Mouse (Mus musculus) midbrain, embryonic 11.5 days (tissue): ENCODE measurements at regions not wholly inside any gene's neighbourhood (a gene's known extent, or its start where the extent isn't known, plus 50 kb on each side); places are given as distances from the start of the nearest gene placed in this dataset.

Source experiments
- ATAC-seq: fragments of 200-750 bp; cut with Nextera tagmentation; 2 replicates; pipeline ENCODE4 v1.8.0; 2017; ENCODE audit warnings: moderate TSS enrichment, moderate library complexity; ENCODE audit not compliant: low FRiP score
- DNase-seq: peaks from one replicate; pipeline ENCODE4 v3.0.0; 2015; ENCODE audit warnings: low spot score; ENCODE audit errors: missing footprints
- H3K27ac ChIP-seq: fragments of 300-500 bp; sonication (generic); 2 replicates; pipeline ENCODE4 v1.5.1; 2014; ENCODE audit warnings: low read depth, low read length
- H3K27me3 ChIP-seq: fragments of 300-500 bp; sonication (generic); 2 replicates; pipeline ENCODE4 v1.6.1; 2014; ENCODE audit warnings: mild to moderate bottlenecking, low read length, moderate library complexity, mixed read lengths; ENCODE audit not compliant: control insufficient read depth, insufficient read depth
- H3K36me3 ChIP-seq: fragments of 300-500 bp; sonication (generic); 2 replicates; pipeline ENCODE4 v1.6.1; 2014; ENCODE audit warnings: mild to moderate bottlenecking, low read length, moderate library complexity, mixed read lengths; ENCODE audit not compliant: control insufficient read depth, insufficient read depth
- H3K4me1 ChIP-seq: fragments of 300-500 bp; sonication (generic); 2 replicates; pipeline ENCODE4 v1.6.1; 2014; ENCODE audit warnings: low read length; ENCODE audit not compliant: control insufficient read depth, insufficient read depth
- H3K4me2 ChIP-seq: fragments of 300-500 bp; sonication (generic); 2 replicates; pipeline ENCODE4 v1.6.1; 2014; ENCODE audit warnings: mild to moderate bottlenecking, moderate library complexity
- H3K4me3 ChIP-seq: fragments of 300-500 bp; sonication (generic); 2 replicates; pipeline ENCODE4 v1.5.1; 2014; ENCODE audit warnings: low read depth, low read length
- H3K9ac ChIP-seq: fragments of 300-500 bp; sonication (generic); 2 replicates; pipeline ENCODE4 v1.6.1; 2014; ENCODE audit warnings: low read length
- H3K9me3 ChIP-seq: fragments of 300-500 bp; sonication (generic); 2 replicates; pipeline ENCODE4 v1.6.1; 2016; ENCODE audit warnings: low read length; ENCODE audit not compliant: control insufficient read depth
- WGBS: fragments of 180-500 bp; shearing (Covaris S2); extraction: QIAGEN DNeasy Blood & Tissue Kit; methylation state at CpG from one replicate; pipeline ENCODE4 v1.1.7; 2014; 5-methylcytosine and 5-hydroxymethylcytosine counted together

- Histone ChIP-seq H3K27me3 (no peaks in the 10 kb centered on the region), H3K4me3 (no peak overlapping the region), H3K4me2 (no peak overlapping the region), H3K4me1 (no peaks in the 10 kb centered on the region), H3K27ac (no peak overlapping the region), H3K36me3 (no peaks in the 10 kb centered on the region), H3K9me3 (no peaks in the 10 kb centered on the region), H3K9ac (no peak overlapping the region)
- DNase-seq, result no peak
- ATAC-seq, result no peak
Observed at GRCm38 (mm10) chr6:140953256-140953655, 224.2 kb downstream of the Gm11077 start.

DNA sequence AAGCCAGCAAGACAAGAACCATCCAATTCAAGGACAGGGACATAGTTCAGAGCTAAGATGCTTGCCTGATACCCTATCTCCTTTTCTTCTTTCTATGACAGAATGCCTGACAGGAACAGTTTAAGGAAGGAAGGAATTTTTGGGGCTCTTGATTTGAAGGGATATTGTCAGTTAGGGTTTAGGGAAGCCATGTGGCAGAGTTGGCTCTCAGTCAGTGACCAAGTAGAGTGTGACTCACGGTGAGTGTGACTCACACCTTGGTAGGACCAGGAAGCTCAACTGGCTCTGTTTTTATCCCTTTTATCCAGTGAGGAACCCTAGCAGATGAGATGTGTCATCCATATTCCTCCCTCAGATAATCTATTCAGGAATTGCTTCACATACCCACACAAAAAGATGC, 224.6 kb downstream of the Gm11077 start:
- no peak overlapping the region for H3K4me2 ChIP-seq
- DNase-seq (no peak), ATAC-seq (no peak)
- H3K4me1 ChIP-seq, result no peaks in the 10 kb centered on the region
- no peaks in the 10 kb centered on the region for H3K36me3 ChIP-seq
- no peak overlapping the region for H3K9ac ChIP-seq
- WGBS, result 89% methylated on average over 1 of the region's 1 CpGs
- H3K4me3 ChIP-seq, result no peak overlapping the region
- no peaks in the 10 kb centered on the region for H3K9me3 ChIP-seq
- H3K27me3 ChIP-seq, result no peaks in the 10 kb centered on the region
- H3K27ac ChIP-seq, result no peak overlapping the region

- 69% methylated on average over 13 of the region's 13 CpGs for WGBS
- Histone ChIP-seq H3K9me3 (no peaks in the 10 kb centered on the region), H3K4me1 (no peaks in the 10 kb centered on the region), H3K27me3 (no peaks in the 10 kb centered on the region), H3K9ac (no peak overlapping the region), H3K36me3 (no peaks in the 10 kb centered on the region), H3K4me3 (no peak overlapping the region), H3K4me2 (no peak overlapping the region), H3K27ac (no peak overlapping the region)
- ATAC-seq (peak; percentile 18; the same call in 1 of the 2 replicates), DNase-seq (no peak)
Observed at GRCm38 (mm10) chr6:140955751-140956521, 226.9 kb downstream of the Gm11077 start.

DNA sequence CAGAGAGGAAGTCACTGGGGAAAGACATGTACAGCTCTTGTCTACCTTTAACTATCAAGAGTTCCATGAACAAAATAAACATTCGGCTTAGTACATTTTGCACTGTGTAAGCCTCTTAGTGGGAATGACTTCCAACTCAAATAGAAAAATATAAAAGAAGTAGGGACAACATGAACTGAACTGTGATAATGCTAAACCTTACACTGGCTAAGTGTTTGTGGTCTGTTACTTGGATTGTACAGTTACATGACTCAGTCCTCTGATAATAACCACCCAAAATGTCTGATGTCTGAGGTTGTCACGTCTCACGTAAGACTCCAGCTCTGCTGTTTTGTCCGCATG, 227.4 kb downstream of the Gm11077 start:
- 93% methylated on average over 4 of the region's 4 CpGs for WGBS
- Histone ChIP-seq H3K9me3 (no peaks in the 10 kb centered on the region), H3K4me3 (no peak overlapping the region), H3K27me3 (no peaks in the 10 kb centered on the region), H3K9ac (no peak overlapping the region), H3K27ac (no peak overlapping the region), H3K4me2 (no peak overlapping the region), H3K36me3 (no peaks in the 10 kb centered on the region), H3K4me1 (no peaks in the 10 kb centered on the region)
- ATAC-seq (no peak), DNase-seq (no peak)

GRCm38 (mm10) chr6:140961987-140962386, 232.9 kb downstream of the Gm11077 start:
- peak overlapping the region; percentile 51 for H3K27ac ChIP-seq
- H3K9me3 ChIP-seq, result no peaks in the 10 kb centered on the region
- no peak overlapping the region for H3K4me3 ChIP-seq
- DNase-seq (peak; percentile 88), ATAC-seq (peak; percentile 61)
- peak overlapping the region; percentile 9; the same call in 1 of the 2 replicates for H3K9ac ChIP-seq
- H3K4me1 ChIP-seq, result peaks cover 17% of the 10 kb centered on the region
- 41% methylated on average over 11 of the region's 11 CpGs for WGBS
- H3K4me2 ChIP-seq, result peak overlapping the region; percentile 34
- no peaks in the 10 kb centered on the region for H3K36me3 ChIP-seq
- H3K27me3 ChIP-seq, result no peaks in the 10 kb centered on the region

DNA sequence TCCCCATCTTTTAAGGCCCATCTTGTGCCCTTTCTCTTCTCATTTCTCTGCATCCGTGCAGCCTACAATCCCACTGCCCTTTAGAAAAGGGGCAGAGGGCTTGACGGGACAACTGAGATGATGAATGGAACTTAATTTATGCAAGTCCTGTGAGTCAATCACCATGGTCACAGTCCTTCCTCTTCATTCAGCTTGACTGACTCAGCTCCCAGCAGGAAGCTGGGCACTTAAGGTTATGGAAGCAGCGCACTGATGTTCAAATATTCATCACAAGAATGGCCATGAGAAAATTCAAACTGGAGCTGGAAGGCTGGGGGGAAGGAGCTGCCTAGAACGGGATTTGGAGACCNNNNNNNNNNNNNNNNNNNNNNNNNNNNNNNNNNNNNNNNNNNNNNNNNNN, 233.5 kb downstream of the Gm11077 start:
- no peaks in the 10 kb centered on the region for H3K27me3 ChIP-seq
- peak; percentile 91 for DNase-seq
- H3K27ac ChIP-seq, result peak overlapping the region; percentile 51

DNA sequence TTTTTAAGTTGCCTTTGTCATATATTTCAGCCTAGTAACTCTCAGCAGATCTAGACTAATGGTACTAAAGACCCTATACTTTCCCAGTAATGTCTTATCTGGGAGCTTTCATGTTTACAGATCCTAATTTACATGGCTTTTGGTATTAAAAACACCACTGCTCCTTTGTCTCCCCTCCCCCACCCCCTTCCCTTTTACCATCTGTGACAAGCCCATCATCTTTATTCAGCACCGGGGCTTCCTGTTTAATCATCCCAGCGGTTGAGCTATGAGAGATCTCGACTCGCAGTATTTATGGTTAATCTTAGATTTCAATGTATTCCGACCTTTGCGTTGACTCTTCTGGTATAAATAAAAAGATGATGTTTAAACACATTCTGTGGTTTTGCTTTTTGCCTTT, 244.6 kb downstream of the Gm11077 start:
- no peak overlapping the region for H3K27ac ChIP-seq
- 77% methylated on average over 6 of the region's 6 CpGs for WGBS
- no peak overlapping the region for H3K4me2 ChIP-seq
- ATAC-seq, result peak; percentile 54; the same call in 1 of the 2 replicates
- no peaks in the 10 kb centered on the region for H3K9me3 ChIP-seq
- no peaks in the 10 kb centered on the region for H3K27me3 ChIP-seq
- no peaks in the 10 kb centered on the region for H3K4me1 ChIP-seq
- peak; percentile 80 for DNase-seq
- H3K4me3 ChIP-seq, result no peak overlapping the region
- H3K9ac ChIP-seq, result no peak overlapping the region
- H3K36me3 ChIP-seq, result no peaks in the 10 kb centered on the region

More for the DNA sequence above, 233.5 kb downstream of the Gm11077 start:
- H3K4me2 ChIP-seq, result peak overlapping the region; percentile 34
- peaks cover 17% of the 10 kb centered on the region for H3K4me1 ChIP-seq
- H3K9me3 ChIP-seq, result no peaks in the 10 kb centered on the region
- no peak overlapping the region for H3K9ac ChIP-seq
- H3K4me3 ChIP-seq, result no peak overlapping the region
- peak; percentile 96 for ATAC-seq
- no peaks in the 10 kb centered on the region for H3K36me3 ChIP-seq
- 9% methylated on average over 4 of the region's 4 CpGs for WGBS

- no peak for ATAC-seq
- H3K27ac ChIP-seq, result no peak overlapping the region
- H3K36me3 ChIP-seq, result no peaks in the 10 kb centered on the region
- H3K4me2 ChIP-seq, result no peak overlapping the region
- H3K4me3 ChIP-seq, result no peak overlapping the region
- DNase-seq, result no peak
- no peaks in the 10 kb centered on the region for H3K27me3 ChIP-seq
- no peaks in the 10 kb centered on the region for H3K4me1 ChIP-seq
- WGBS, result 81% methylated on average over 5 of the region's 5 CpGs
- no peaks in the 10 kb centered on the region for H3K9me3 ChIP-seq
- H3K9ac ChIP-seq, result no peak overlapping the region
Observed at GRCm38 (mm10) chr6:140976989-140977388, 247.9 kb downstream of the Gm11077 start.

DNA sequence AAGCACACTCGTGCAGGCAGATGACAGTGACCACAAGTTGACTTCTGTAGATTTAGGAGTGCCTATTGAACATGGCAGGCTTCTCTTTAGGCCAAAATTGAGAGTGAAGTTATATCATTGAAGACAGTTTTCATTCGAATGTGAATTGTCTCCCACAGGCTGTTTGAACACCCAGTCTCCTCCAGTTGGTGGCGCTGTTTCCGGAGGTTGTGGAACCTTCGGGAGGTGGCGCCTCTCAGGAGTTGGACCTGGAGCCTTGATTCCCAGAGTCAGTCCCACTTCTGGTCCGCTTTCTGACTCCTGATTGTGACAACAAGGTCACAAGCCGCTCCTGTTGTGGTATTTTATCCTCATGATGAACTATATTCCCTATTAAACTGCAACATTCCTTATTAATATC, 254.5 kb downstream of the Gm11077 start:
- Histone ChIP-seq H3K27me3 (no peaks in the 10 kb centered on the region), H3K4me3 (no peak overlapping the region), H3K27ac (no peak overlapping the region), H3K4me1 (no peaks in the 10 kb centered on the region), H3K4me2 (no peak overlapping the region), H3K36me3 (no peaks in the 10 kb centered on the region), H3K9me3 (no peaks in the 10 kb centered on the region), H3K9ac (no peak overlapping the region)
- ATAC-seq, result no peak
- peak; percentile 61 for DNase-seq
- 96% methylated on average over 8 of the region's 8 CpGs for WGBS
